Mouse (Mus musculus) intestine, embryonic 14.5 days (tissue): Measurements from ENCODE around the gene Igfbp5. TPM values are rescaled to one million over a fixed set of nuclear protein-coding genes. Genes with fewer than 3 reads are reported as not detected.

Source experiments
- polyA plus RNA-seq: library from polyadenylated mRNA; unstranded; fragments of >200 nt; fragmentation: Nextera tagmentation; extraction: Ambion mirVana; gene quantifications from 2 replicates; pipeline ENCODE4 v1.2.1, GENCODE M21; 2014

Igfbp5 gene
- polyA plus RNA-seq, 1 experiment from 2014 or later, result 46.2 TPM

Other genes with a start within 250 kb of the Igfbp5 start
- gene Ankar, start 174.3 kb downstream of the Igfbp5 start, polyA plus RNA-seq, result not detected in 2 replicates
- 2,411 and 2,681 TPM in 2 replicates for gene Rpl37a, start 163.6 kb downstream of the Igfbp5 start, polyA plus RNA-seq
- 194 and 217 TPM in 2 replicates for gene Igfbp2, start 50.4 kb downstream of the Igfbp5 start, polyA plus RNA-seq
- not detected in 2 replicates for gene Tnp1, start 141.0 kb upstream of the Igfbp5 start, polyA plus RNA-seq